Mouse (Mus musculus) c-Kit-negative CD71-positive TER-119-positive erythroid progenitor cells, embryonic 14.5 days (primary cell): ENCODE data around the gene Tssk1.

Experiments
- DNase-seq: peaks from one replicate; pipeline ENCODE4 v3.0.0-alpha.2; 2013; ENCODE audit warnings: low read depth, low spot score

Gene Tssk1

DNA sequence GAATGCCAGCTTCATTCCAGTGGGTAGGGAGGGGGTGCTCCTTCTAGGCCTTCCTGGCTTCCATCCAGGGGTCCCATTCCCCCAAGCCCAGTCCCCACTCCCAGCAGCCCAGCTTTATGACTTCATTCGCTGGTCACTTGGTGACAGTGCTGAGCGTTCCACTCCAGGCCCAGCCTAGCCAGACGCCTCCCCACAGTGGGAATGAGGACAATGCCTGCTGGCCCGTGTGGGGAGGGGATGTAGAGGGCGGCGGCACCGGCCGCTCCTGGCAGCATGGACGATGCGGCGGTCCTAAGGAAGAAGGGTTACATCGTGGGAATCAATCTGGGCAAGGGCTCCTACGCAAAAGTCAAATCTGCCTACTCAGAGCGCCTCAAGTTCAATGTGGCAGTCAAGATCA lies 4.4 kb downstream of the Tssk1 start, which contains the start of the genes Dgcr2 and Tssk2:
TSS of gene Dgcr2 (minus strand) at position 101 of the 400 bp plus-strand sequence.
TSS of gene Tssk2 (plus strand) at position 176 of the 400 bp plus-strand sequence.
- no peak for DNase-seq

DNA sequence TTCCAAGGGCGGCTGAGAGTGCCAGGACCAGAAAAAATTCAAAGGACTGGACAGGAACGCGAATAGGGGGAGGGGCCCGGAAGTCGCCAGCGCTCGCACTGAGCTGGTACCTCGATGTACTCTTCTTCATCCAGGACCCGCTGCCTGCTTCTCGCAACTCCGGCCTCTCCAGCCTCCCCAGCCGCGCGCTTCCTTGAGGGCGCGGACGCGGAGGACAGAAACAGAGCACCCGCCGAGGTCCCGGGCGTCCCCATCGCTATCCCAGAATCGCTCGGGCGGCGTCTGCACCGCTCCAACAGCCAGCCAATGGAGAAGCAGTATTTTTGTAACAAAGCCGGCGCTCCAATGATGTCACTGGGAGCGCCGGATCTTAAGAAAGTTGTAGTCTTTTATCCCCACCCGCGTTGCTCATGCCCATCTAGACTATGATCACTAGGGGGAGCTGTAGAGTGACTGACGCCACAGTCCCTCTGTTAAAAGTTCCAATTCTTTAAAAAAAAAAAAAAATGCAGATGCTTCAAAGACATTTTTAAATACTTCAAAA lies 17.1 kb downstream of the Tssk1 start, which contains the start of gene Ess2:
TSS of gene Ess2 (minus strand) at position 297 of the 544 bp plus-strand sequence.
- DNase-seq, result peak; percentile 91

DNA sequence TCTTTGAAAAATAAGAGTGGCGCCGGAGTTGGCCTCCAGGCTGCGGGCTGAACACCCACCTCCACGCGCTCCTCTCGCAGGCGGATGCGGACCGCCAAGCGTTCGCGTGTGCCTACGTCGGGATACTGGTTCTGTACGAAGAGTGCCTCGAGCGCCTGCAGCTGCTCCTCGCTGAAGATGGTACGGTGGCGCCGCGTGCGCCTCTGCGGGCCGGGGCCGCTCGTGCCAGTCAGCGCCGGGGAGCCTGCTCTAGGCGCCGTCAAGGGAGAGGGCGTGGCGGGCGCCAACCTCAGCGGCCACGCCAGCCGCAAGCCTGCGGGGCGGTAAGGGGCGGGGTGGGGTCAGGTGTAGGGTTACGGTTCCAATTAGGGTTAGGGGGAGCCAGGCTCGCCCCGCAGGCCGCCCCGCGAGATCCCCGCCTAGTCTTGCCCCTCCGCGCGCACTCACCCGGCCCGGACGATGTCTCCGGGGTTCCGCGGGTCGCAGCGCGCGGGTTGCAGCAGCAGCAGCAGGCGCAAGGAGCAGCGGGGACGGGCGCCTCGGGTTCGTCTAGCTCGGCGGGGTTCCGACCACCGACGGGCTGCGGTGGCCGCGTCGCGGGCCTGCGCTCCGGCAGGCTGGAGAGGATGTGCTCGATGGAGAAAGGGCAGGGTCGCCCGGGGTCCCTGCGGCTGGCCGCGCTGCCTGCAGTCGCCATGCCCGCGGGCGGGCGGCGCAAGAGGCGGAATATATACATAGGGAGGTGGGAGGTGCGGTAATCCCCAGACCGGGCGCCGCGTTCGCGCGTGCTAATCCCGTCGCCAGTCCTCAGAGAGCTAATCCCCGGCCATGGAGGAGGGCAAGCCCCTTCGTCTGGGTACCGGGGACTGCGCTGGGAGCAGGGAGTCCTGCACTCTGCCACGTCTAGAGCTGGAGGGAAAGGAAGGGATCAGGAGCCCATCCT lies 20.6 kb downstream of the Tssk1 start, which contains the start of gene Gsc2:
TSS of gene Gsc2 (minus strand) at position 753 of the 943 bp plus-strand sequence.
- DNase-seq, result no peak

DNA sequence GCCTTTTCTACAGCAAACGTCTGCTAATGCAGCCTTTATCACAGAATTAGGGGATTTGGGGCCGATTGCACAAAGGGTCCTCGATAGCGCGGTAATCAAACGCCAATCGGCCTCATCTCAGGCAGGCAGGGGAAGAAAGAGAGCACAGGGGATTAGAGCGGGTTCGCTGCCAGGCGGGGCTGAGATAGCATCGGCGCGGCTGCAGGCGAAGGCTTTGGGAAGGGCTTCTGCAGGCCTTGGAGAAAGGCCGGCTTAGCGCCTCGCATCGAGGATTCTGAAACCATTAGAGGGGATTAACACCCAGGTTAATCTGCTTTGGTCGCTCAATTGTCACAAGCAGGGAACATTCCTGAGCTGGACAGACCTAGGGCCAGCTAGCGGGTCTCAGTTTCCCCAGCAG lies 26.6 kb downstream of the Tssk1 start:
- DNase-seq, result no peak

DNA sequence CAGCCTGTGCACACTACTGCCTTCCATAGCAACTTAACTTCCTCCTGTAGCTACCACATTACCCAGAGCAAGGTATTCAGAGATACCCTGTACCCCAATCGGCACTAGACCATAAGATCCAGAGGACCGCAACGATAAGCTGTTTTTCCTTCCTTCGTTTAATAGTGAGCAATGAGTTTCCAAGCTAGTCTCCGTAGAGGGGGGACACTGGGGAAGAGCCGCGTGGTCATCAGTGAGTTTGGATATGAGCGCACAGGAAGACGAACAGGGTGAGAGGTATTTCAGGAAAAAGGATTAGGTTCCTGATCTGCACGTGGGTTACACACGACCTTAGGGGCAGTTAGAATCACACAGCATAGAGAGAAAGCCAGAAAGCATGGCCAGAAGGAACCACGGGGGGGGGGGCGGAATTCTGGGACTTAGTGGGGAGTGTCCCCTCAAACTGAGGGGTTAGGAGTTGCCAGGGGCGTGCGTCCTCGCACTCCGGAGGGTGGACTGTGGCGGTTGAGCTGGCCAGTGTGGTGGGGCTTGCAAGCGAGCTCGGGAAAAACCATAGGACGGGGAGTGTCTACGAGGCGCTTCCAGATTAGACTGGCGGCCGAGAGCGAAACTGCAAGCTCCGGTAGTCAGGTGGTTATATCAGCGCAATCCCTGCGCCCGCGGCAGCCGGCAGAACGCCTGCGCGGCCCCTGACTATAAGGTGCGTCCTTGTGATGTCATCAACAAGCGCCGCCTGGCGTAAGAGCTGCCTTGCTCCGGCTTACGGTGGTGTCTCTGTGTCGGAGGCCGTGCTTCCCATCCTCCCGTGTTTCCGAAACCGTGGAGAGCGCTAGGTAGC lies 27.5 kb downstream of the Tssk1 start:
- peak; percentile 89 for DNase-seq

DNA sequence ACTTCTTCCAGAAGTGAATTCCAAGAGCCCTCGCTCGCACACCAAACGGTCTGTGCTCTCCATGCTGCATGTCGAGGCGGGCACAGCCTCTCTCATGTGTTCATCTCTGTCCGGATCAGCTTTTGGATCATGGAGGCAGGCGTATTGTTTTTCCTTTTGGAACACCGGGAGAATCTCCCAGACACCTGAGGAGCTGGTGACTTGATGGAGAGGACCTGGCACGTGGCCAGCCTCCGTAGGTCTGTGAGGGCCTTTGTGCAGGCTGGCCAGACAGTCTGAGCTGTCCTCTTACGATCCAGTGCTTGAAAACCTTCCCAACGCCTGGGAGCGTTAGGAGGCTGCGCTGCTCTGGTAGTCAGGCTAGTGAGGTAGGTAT lies 28.1 kb downstream of the Tssk1 start:
- no peak for DNase-seq

DNA sequence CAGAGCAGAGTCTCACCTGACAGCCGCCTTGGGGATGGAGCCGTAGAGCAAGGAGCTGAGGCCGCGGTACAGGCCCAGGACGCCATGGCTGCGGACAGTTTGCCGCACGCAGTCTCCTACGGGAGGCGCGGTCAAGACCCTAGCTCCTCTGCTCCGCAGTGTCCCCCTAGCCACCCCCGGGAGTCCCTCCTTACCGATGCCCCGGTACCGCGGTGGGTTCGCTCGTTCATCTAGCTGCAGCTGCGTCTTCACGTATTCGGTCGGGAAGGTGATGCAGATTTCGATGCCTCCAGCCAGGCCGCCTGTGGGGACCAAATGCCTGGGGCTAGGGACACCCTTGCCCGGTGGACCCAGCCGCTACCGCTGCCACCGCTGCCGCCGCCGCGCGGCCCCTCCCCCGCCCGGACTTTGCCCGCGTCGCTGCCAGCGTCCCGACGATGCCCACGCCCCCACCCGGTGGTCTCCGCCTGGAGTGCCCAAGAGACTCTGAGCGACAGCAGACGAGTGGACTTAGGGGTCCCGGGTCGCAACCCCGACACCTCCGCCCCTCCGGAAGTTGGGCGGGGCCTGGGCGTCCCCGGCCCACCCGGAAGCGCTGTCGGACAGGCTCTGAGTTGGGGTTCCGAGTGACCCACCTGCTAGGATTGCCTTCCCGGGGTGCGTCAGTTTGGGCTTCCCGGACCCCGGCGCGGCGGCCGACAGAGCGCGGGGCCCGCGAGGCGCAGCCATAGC lies 33.5 kb downstream of the Tssk1 start:
- DNase-seq, result no peak

DNA sequence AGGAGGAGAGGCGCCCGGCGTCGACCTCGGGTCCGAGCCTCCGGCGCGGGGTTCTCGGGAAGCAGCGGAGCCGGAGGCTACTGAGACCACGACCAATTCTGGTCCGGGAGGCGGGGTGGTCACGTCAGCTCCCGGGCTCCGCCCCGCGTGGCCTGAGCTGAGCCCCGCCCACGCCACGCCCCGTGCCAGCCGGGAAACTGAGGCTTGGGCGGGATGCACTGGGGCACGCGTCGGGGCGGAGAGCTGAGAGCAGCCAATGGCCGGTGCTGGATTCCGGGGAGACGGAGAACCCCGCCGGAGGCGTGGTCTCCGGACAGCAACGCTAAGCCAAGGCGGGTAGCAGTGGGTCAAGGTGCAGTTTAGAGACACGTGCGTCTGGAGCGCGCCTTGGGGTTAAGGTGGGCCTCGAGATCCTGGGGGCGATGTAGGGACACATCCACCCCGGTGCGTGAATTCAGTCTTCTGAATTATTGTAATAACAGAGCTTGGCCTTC lies 34.1 kb downstream of the Tssk1 start, which contains the start of gene Slc25a1:
TSS of gene Slc25a1 (minus strand) at position 133 of the 494 bp plus-strand sequence.
- DNase-seq, result peak; percentile 59

- peak; percentile 40 for DNase-seq
These were observed 34.6 kb downstream of the Tssk1 start for GRCm38 (mm10) chr16:17928627-17929104.

- no peak for DNase-seq
These were observed 35.2 kb downstream of the Tssk1 start for GRCm38 (mm10) chr16:17929211-17929610.

GRCm38 (mm10) chr16:17929631-17930030 lies 35.6 kb downstream of the Tssk1 start:
- DNase-seq, result no peak

DNA sequence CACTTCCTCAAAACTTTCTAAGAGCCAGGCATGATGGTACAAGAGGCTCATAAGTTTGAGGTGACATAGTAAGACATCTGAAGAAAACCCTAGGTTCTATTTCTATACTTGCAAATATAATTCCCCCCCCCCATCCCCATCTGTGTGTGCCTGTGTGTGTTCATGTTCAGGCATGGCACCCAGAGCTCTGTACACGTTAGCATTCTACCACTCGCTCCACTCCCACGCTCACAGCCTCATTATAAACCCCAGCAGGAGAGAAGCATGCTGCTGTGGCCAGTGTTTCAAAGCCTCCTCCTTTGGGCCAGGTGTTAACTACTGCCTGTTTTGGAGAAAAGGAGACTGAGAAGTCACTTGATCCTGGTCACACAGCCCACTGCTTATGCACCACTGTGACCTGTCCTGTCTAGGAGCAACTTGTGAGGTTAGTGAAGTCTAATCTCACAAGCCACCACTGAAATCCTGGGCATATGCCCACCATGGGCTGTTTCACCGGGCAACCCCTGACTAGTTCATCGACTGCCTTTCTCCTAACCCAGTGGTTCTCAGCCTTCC lies 38.0 kb downstream of the Tssk1 start:
- no peak for DNase-seq

DNA sequence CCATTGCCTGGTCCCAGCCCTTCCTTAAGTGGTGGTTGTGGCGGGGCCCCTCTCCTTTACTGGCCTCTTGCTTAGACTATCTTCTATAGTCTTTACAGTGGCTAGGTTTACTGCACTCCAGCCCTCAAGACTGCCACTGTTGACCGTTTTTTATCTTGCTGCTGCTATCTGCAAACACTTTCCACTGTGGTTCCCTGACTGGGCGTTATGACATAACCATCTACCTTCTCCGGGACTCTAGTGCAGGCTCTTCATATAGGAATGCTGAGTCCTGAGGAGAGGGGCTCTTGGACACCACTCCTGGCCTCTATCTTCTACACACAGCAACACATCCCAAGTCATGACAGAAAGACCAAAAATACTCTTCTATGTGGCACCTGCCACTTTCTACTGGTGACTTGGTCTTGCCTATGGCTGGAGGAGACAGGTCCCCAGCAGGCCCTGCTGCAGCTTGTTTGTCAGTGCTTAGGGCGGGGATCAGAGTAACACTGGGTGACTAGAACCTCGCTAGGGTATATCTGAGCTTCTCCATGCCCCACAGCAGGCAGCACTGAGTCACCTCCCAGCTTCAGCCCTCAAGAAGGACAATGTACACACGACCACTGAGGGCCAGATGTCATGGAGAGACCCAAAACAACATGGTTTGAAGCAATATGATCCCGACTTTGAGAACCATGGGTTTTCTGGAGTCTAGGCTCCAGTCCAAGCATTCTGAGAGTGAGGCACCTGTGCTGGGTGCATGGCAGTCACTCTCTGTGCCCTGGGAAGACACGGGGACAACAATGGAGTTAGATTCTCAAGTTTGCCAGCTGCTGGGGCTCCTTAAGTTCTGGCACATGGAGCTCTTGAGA lies 39.8 kb downstream of the Tssk1 start:
- no peak for DNase-seq

- no peak for DNase-seq
These were observed 40.5 kb downstream of the Tssk1 start for GRCm38 (mm10) chr16:17934445-17934910.

GRCm38 (mm10) chr16:17936776-17937175 lies 42.8 kb downstream of the Tssk1 start:
- no peak for DNase-seq

DNA sequence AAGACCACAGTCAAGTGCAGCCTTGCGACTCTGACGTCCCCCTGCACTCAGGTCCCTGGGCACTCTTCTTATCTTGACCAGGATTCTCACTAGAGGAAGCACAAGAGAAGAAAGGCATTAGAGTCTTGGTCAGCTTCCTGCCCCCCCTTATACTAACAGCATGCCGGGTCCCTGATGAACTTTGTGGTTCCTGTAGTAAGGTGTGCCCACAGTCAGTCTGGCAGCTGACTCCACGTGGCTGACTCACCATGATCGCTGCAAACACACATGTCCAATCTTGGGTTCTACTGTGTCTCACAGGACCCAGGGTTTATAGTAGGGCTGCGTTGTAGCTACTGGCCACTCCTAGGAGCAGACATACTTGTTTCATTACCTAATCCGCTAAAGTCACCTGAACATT lies 44.2 kb downstream of the Tssk1 start:
- DNase-seq, result no peak

DNA sequence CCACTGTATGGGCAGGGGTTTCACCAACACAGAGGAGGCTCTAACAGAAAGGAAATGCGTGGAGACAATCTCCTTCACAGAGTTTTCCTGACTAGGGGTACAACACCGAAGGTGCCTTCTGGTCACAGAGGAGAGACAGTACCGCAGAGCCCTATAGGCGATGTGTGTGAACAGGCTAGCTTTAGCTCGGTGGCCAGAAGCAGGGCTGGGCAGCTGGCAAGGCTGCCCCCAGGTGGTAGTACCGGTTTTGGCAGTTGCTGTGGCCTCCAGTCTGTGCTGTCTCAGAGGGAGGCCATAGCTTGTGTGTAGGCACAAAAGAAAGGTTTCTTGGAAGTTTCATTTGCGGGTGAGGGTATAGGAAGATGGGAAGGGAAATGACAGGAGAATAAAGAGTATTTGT lies 44.8 kb downstream of the Tssk1 start:
- DNase-seq, result peak; percentile 52

DNA sequence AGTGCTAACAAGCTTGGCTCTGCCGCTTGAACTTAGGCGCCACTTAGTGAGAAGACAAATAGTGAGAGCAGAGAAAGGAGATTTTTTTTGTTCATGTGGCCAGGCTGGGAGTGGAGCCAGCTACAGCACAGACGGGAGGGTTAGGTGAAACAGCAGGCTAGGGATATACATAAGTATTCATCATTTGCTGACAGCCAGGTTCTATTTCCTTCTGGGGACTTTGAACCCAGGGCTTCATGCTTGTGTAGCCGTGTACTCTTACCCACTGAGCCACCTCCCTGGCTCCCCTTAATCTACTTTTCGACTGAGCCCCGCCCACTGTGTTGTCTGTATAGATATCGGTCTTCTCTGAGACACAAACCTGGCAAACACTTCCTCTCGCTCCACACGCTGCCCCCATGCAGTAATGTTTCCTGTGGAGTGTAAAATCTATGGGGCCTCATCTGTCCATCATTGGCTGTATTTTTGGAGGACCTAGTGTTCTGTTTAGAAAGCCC lies 45.3 kb downstream of the Tssk1 start:
- peak; percentile 40 for DNase-seq

- no peak for DNase-seq
These were observed 49.4 kb downstream of the Tssk1 start for GRCm38 (mm10) chr16:17943466-17943865.
